Mouse (Mus musculus): Measurements from ENCODE around the gene Cenph.

DNA sequence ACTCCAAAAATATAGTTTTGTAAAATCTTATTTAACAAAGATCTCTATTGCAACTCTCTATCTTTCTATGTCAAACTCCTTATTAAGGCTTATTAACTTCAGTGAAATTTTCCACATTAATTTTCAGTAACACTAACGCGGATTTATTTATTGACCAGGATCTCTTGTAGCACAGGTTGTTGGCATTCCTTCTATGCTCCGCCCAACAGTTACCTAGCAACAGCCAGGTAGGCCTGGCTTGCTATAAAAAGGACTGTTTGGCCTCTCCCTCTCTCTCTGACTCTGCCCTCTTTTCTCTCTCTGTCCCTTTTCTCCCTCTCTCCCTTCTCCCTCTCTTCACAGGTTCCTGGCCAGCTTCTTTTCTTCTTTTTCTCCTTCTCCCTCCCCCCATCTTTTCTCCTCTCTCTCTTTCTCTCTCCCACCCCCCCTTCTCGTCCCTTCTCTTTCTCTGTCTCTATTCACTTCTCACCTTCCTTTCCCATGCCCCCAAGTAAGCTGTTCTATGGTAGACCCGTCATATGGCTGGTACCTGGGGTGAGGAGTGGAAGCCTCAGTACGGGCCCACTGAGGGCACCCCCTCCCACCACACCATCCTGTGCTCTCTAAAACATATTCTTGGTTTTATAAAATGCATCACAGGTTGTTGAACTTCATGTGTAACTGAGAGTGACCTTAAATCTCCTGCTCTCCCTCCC lies 11.8 kb upstream of the Cenph start:
- TF ChIP-seq REST (IDR thresholded peaks at IDR 0.05; ENCODE audit: insufficient read depth, insufficient read length): no peak
- TF ChIP-seq E2F4 (IDR thresholded peaks at IDR 0.05; ENCODE audit: insufficient read depth): no peak
- TF ChIP-seq USF1 (IDR thresholded peaks at IDR 0.05; ENCODE audit: low read depth): no peak
- TF ChIP-seq MYOD1 (IDR thresholded peaks at IDR 0.05; ENCODE audit: control insufficient read depth in 1 of 3, insufficient read length in 2 of 3, low read depth in 2 of 3): no peak
- TF ChIP-seq POLR2A (IDR thresholded peaks at IDR 0.05; ENCODE audit: insufficient read length, low read depth): no peak
- no peak for TF ChIP-seq TCF3 (IDR thresholded peaks at IDR 0.05; ENCODE audit: insufficient read length, low read depth)
- no peak for TF ChIP-seq CEBPB (IDR thresholded peaks at IDR 0.05; ENCODE audit: insufficient read depth, poor library complexity, severe bottlenecking)
- no peak for TF ChIP-seq POLR2AphosphoS2 (IDR thresholded peaks at IDR 0.05; ENCODE audit: insufficient read length, low read depth)
- no peak for TF ChIP-seq MAX (IDR thresholded peaks at IDR 0.05; ENCODE audit: low read depth)
- no peak for TF ChIP-seq MYOG (IDR thresholded peaks at IDR 0.05; ENCODE audit: control insufficient read depth in 1 of 3, insufficient read depth in 1 of 3, insufficient read length in 2 of 3, low read depth in 2 of 3)
- no peak for TF ChIP-seq SRF (IDR thresholded peaks at IDR 0.05; ENCODE audit: control insufficient read depth, insufficient read length, low read depth)
